Mouse (Mus musculus): ENCODE data around the gene Gm11011. TPM values are rescaled to one million over a fixed set of nuclear protein-coding genes. Genes with fewer than 3 reads are reported as not detected.

The Gm11011 gene
- polyA plus RNA-seq, 1 experiment from 2014 or later: not detected

DNA sequence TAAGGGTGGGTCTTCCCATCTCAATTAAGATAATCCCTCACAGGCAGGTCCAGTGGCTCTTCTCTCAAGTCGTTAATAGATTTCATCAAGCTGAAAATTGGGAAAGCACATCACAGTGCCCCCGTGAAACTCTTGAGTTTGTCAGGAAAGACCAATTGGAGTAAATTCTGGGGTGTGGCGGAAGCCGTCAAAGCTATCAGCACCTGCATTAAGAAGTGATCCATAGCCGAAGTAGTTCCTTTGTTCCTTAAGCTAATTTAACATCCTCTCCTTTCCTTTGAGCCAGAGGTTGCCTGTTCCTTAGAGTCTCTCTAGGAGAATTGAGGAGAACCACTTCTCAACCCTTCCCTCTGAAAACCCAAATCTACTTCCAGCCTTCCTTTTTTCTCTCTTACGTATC is 28.5 kb upstream of the Gm11011 start:
- Histone ChIP-seq H3K4me1 (replicated peaks; ENCODE audit: control insufficient read depth, insufficient read depth, low read length) (peaks cover 1% of the 10 kb centered on the region; the same call in 1 of the 2 replicates), H3K36me3 (replicated peaks; ENCODE audit: control insufficient read depth, insufficient read depth) (no peaks in the 10 kb centered on the region), H3K9me3 (ENCODE audit: control insufficient read depth, low read length) (no peaks in the 10 kb centered on the region), H3K27ac (no peak overlapping the region), H3K4me2 (replicated peaks) (no peak overlapping the region), H3K27me3 (ENCODE audit: control insufficient read depth, insufficient read depth, low read length) (no peaks in the 10 kb centered on the region), H3K9ac (no peak overlapping the region), H3K4me3 (replicated peaks; ENCODE audit: low read length) (no peak overlapping the region)
- DNase-seq (ENCODE audit: low spot score) (no peak), ATAC-seq (ENCODE audit: low FRiP score) (no peak)
- 84% methylated on average over 6 of the region's 6 CpGs for WGBS

DNA sequence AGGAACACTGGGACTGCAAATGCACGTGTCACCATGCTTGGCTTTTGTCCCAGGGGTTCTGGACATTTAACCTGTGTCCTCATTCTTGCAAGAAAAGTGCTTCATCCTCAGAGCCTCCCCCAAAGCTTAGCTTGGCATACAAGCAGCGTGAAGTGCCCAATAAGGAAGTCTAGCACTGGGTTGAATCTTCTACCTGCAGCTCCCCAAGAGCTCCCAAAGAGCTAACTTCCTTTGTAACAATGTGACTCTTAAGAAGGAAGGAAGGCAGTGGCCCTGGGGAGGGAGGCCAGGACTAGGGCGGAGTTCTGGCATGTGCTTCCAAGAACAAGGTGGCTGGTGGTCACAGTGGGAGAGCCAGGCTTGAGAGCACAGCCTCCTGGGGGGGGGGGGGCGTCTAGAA is 27.1 kb upstream of the Gm11011 start:
- H3K9me3 ChIP-seq (ENCODE audit: control insufficient read depth, low read length): no peaks in the 10 kb centered on the region
- no peak overlapping the region for H3K4me2 ChIP-seq (replicated peaks)
- WGBS: 53% methylated on average over 4 of the region's 4 CpGs
- H3K36me3 ChIP-seq (replicated peaks; ENCODE audit: control insufficient read depth, insufficient read depth): no peaks in the 10 kb centered on the region
- no peak overlapping the region for H3K4me3 ChIP-seq (replicated peaks; ENCODE audit: low read length)
- H3K27ac ChIP-seq: no peak overlapping the region
- H3K4me1 ChIP-seq (replicated peaks; ENCODE audit: control insufficient read depth, insufficient read depth, low read length): peaks cover 9% of the 10 kb centered on the region
- DNase-seq (ENCODE audit: low spot score) (no peak), ATAC-seq (ENCODE audit: low FRiP score) (no peak)
- no peaks in the 10 kb centered on the region for H3K27me3 ChIP-seq (ENCODE audit: control insufficient read depth, insufficient read depth, low read length)
- no peak overlapping the region for H3K9ac ChIP-seq

DNA sequence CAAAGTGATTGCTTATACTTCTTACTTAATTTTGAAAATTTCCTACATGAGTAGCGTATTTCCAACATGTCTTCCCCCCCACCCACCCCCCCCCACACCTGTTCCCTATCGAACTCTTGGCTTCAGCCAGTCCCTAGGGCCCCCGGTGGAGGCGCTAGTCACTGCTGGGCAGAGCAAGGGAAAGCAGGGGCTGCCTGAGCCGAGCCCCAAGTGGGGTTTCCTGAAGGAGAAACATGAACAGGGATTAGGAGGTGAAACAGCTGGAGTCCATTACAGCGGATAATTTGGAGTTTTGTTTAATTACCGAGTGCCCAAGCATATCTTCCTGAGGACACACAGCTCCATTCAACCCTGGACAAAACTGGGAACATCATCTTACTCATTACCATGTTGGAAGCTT is 24.0 kb upstream of the Gm11011 start:
- no peaks in the 10 kb centered on the region for H3K27me3 ChIP-seq (ENCODE audit: control insufficient read depth, insufficient read depth, low read length)
- no peak overlapping the region for H3K4me2 ChIP-seq (replicated peaks)
- no peak overlapping the region for H3K27ac ChIP-seq
- no peak for DNase-seq (ENCODE audit: low spot score)
- no peak overlapping the region for H3K4me3 ChIP-seq (replicated peaks; ENCODE audit: low read length)
- peaks cover 9% of the 10 kb centered on the region for H3K4me1 ChIP-seq (replicated peaks; ENCODE audit: control insufficient read depth, insufficient read depth, low read length)
- no peaks in the 10 kb centered on the region for H3K9me3 ChIP-seq (ENCODE audit: control insufficient read depth, low read length)
- no peak for ATAC-seq (ENCODE audit: low FRiP score)
- 39% methylated on average over 7 of the region's 7 CpGs for WGBS
- H3K9ac ChIP-seq: no peak overlapping the region
- H3K36me3 ChIP-seq (replicated peaks; ENCODE audit: control insufficient read depth, insufficient read depth): no peaks in the 10 kb centered on the region

DNA sequence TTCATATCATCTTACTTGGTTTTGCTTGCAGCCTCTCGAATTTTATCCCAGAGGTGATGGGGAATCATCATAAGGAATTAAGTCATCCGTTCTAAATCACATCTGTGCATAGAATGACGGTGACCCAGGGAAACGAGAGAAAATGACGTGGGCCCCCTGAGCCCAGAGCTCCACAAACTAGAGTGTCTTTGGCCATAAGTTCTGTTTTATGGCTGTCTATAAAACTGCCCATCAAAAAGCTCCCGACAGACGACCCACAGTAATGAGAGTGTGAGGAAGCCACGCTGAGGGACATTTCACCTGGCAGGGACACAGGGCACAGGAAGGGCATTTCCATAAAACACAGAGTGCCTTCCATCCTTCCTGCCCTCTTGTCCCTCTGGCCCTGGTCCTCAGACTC is 23.3 kb upstream of the Gm11011 start:
- no peaks in the 10 kb centered on the region for H3K9me3 ChIP-seq (ENCODE audit: control insufficient read depth, low read length)
- no peak overlapping the region for H3K4me3 ChIP-seq (replicated peaks; ENCODE audit: low read length)
- H3K36me3 ChIP-seq (replicated peaks; ENCODE audit: control insufficient read depth, insufficient read depth): no peaks in the 10 kb centered on the region
- ATAC-seq (ENCODE audit: low FRiP score) (no peak), DNase-seq (ENCODE audit: low spot score) (no peak)
- H3K9ac ChIP-seq: no peak overlapping the region
- no peak overlapping the region for H3K27ac ChIP-seq
- WGBS: 72% methylated on average over 8 of the region's 8 CpGs
- no peak overlapping the region for H3K4me2 ChIP-seq (replicated peaks)
- H3K4me1 ChIP-seq (replicated peaks; ENCODE audit: control insufficient read depth, insufficient read depth, low read length): peaks cover 9% of the 10 kb centered on the region
- H3K27me3 ChIP-seq (ENCODE audit: control insufficient read depth, insufficient read depth, low read length): no peaks in the 10 kb centered on the region

DNA sequence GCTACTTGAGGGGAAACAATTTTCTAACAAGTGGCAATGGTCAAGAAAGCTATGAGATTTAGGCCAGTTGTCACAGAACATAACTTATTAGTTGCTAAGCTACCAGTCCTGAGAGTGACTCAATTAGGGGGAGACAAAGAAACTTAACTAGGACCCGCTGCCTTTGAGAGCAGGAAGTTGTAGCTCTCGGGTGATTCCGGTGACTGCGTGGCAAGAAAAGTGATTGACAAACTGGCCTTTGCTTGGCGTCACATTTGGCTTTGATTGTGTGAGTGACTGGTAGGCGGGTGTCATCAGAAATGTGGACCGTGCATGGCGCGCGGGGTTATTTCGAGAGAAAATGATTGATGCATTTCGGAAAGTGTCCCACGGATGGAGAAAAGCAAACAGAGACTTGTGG is 22.4 kb upstream of the Gm11011 start:
- no peak overlapping the region for H3K27ac ChIP-seq
- DNase-seq (ENCODE audit: low spot score): no peak
- H3K36me3 ChIP-seq (replicated peaks; ENCODE audit: control insufficient read depth, insufficient read depth): no peaks in the 10 kb centered on the region
- 53% methylated on average over 13 of the region's 13 CpGs for WGBS
- H3K27me3 ChIP-seq (ENCODE audit: control insufficient read depth, insufficient read depth, low read length): no peaks in the 10 kb centered on the region
- ATAC-seq (ENCODE audit: low FRiP score): no peak
- H3K4me3 ChIP-seq (replicated peaks; ENCODE audit: low read length): no peak overlapping the region
- H3K4me2 ChIP-seq (replicated peaks): no peak overlapping the region
- H3K9ac ChIP-seq: no peak overlapping the region
- no peaks in the 10 kb centered on the region for H3K9me3 ChIP-seq (ENCODE audit: control insufficient read depth, low read length)
- peaks cover 9% of the 10 kb centered on the region for H3K4me1 ChIP-seq (replicated peaks; ENCODE audit: control insufficient read depth, insufficient read depth, low read length)

DNA sequence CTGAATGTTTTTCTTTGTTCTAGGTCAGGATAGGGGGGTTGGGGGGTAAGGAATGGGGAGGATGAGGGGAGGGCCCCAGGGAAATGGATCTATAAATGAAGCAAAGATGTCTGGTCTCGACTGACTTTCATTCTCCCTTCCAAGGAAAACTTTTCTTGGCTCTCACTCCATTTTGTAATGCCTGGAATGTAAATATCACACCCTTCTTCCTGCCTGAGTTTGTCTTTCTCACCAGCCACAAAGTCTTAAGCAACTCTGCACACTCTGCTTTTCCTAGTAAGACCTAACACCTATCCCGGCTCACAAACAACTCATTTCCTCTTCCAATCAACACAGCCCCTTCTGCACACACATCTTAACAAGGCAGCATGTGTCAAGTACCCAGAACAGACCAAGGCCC is 20.2 kb upstream of the Gm11011 start:
- WGBS: 68% methylated on average over 2 of the region's 2 CpGs
- Histone ChIP-seq H3K4me2 (replicated peaks) (no peak overlapping the region), H3K36me3 (replicated peaks; ENCODE audit: control insufficient read depth, insufficient read depth) (no peaks in the 10 kb centered on the region), H3K9ac (no peak overlapping the region), H3K4me1 (replicated peaks; ENCODE audit: control insufficient read depth, insufficient read depth, low read length) (peaks cover 9% of the 10 kb centered on the region), H3K4me3 (replicated peaks; ENCODE audit: low read length) (no peak overlapping the region), H3K27ac (no peak overlapping the region), H3K9me3 (ENCODE audit: control insufficient read depth, low read length) (no peaks in the 10 kb centered on the region), H3K27me3 (ENCODE audit: control insufficient read depth, insufficient read depth, low read length) (no peaks in the 10 kb centered on the region)
- ATAC-seq (ENCODE audit: low FRiP score) (no peak), DNase-seq (ENCODE audit: low spot score) (no peak)

DNA sequence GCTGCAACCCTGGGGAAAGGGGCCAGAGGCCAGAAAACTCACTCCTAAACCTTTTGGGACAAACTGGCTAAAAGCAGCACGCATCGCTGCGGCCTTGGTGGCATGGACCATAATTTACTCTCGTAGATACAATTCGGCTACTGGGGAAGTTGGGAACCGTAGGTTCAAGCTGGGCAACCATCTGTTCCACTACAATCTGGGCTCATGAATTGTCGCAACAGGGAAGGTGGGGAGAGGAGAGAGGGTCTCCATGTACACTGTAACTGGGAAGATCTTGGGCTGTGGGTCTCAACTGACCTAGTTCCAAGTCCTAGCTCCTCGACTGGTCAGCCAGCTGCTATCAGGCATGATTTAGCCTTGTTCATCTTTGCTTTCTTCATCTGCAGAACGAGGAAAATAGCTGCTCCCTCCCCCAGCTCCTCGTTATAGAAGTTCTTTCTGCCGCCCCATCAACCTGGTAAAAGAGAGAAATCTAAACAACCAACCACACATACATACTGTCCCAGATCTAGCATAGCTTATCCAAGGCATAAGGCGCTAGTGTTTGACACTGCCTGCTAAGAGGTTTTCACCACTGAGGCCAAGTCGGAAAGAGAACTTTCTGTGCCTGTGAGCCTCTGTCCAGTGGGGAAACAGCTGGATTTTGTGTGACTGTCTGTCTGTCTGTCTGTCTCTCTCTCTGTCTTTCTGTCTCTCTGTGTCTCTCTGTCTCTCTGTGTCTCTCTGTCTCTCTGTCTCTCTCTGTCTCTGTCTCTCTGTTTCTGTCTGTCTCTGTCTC is 19.5 kb upstream of the Gm11011 start:
- 81% methylated on average over 13 of the region's 13 CpGs for WGBS
- ATAC-seq (ENCODE audit: low FRiP score): no peak
- no peak overlapping the region for H3K4me3 ChIP-seq (replicated peaks; ENCODE audit: low read length)
- peaks cover 9% of the 10 kb centered on the region for H3K4me1 ChIP-seq (replicated peaks; ENCODE audit: control insufficient read depth, insufficient read depth, low read length)
- H3K4me2 ChIP-seq (replicated peaks): no peak overlapping the region
- no peak overlapping the region for H3K9ac ChIP-seq
- no peaks in the 10 kb centered on the region for H3K9me3 ChIP-seq (ENCODE audit: control insufficient read depth, low read length)
- no peaks in the 10 kb centered on the region for H3K27me3 ChIP-seq (ENCODE audit: control insufficient read depth, insufficient read depth, low read length)
- H3K27ac ChIP-seq: no peak overlapping the region
- no peak for DNase-seq (ENCODE audit: low spot score)
- no peaks in the 10 kb centered on the region for H3K36me3 ChIP-seq (replicated peaks; ENCODE audit: control insufficient read depth, insufficient read depth)

DNA sequence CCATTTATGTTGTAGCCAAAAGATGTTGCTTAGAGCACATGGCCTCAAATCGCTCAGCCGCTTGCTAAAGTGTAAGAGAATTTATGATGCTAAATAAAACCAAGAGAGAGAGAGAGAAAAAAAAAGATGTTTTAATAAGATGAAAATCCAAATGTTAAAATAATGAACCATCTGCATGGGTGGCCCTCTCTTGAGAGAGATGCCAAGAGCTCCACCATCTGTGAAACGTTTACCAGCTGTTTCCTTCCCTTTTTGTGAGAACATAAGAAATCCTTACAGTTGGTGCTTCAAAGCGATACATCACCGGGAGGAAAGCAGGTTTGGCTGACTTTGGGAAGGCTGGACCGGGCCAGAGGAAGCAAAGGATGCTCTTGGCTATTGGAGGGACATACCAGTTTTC is 12.6 kb upstream of the Gm11011 start:
- Histone ChIP-seq H3K4me1 (replicated peaks; ENCODE audit: control insufficient read depth, insufficient read depth, low read length) (peaks cover 8% of the 10 kb centered on the region; the same call in 1 of the 2 replicates), H3K4me2 (replicated peaks) (no peak overlapping the region), H3K27ac (no peak overlapping the region), H3K9me3 (ENCODE audit: control insufficient read depth, low read length) (no peaks in the 10 kb centered on the region), H3K27me3 (ENCODE audit: control insufficient read depth, insufficient read depth, low read length) (no peaks in the 10 kb centered on the region), H3K4me3 (replicated peaks; ENCODE audit: low read length) (no peak overlapping the region), H3K36me3 (replicated peaks; ENCODE audit: control insufficient read depth, insufficient read depth) (no peaks in the 10 kb centered on the region), H3K9ac (no peak overlapping the region)
- 63% methylated on average over 6 of the region's 6 CpGs for WGBS
- no peak for DNase-seq (ENCODE audit: low spot score)
- ATAC-seq (ENCODE audit: low FRiP score): no peak

DNA sequence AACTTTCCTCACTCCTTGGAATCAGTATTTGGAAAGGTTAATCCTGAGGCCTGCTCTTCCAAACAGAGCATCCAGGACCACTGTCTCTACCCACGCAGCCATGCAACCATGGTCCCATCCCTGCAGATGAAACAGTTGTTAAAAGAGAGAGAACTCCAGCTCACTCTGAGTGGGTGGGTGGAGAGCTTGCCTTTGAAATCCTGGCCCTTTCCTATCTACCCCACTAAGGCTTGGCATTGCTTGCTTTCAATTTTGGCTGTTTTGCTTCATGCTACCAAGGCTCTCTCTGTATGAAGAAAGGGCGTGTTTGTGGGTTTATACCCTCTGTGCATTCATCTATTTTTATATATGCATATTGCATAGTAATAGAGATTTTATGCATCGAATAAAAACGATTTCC is 12.0 kb upstream of the Gm11011 start:
- Histone ChIP-seq H3K4me3 (replicated peaks; ENCODE audit: low read length) (no peak overlapping the region), H3K27me3 (ENCODE audit: control insufficient read depth, insufficient read depth, low read length) (no peaks in the 10 kb centered on the region), H3K9me3 (ENCODE audit: control insufficient read depth, low read length) (no peaks in the 10 kb centered on the region), H3K4me1 (replicated peaks; ENCODE audit: control insufficient read depth, insufficient read depth, low read length) (peaks cover 8% of the 10 kb centered on the region; the same call in 1 of the 2 replicates), H3K9ac (no peak overlapping the region), H3K4me2 (replicated peaks) (no peak overlapping the region), H3K36me3 (replicated peaks; ENCODE audit: control insufficient read depth, insufficient read depth) (no peaks in the 10 kb centered on the region), H3K27ac (no peak overlapping the region)
- ATAC-seq (ENCODE audit: low FRiP score) (no peak), DNase-seq (ENCODE audit: low spot score) (no peak)
- WGBS: 88% methylated on average over 4 of the region's 4 CpGs

DNA sequence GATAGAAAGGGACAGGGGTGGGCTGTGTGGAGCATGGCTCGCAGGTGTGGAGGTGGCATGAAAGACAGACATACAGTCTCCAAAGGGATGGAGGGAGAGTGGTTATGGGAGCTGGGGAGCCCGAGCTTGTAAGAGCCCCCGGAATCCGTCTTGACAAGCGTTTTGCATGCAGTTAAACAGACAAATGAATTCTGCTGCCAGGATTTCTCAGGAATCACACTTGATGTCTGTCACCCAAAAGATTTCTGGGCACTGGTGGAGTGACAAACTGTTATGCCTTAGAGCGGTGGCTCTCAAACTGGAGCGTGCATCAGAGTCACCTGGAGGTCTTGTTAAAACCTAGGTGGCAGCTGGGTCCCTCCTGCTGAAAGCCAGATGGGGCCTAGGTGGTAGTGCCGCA is 10.4 kb upstream of the Gm11011 start:
- Histone ChIP-seq H3K4me3 (replicated peaks; ENCODE audit: low read length) (no peak overlapping the region), H3K9ac (no peak overlapping the region), H3K4me2 (replicated peaks) (no peak overlapping the region), H3K36me3 (replicated peaks; ENCODE audit: control insufficient read depth, insufficient read depth) (no peaks in the 10 kb centered on the region), H3K27me3 (ENCODE audit: control insufficient read depth, insufficient read depth, low read length) (no peaks in the 10 kb centered on the region), H3K27ac (no peak overlapping the region), H3K9me3 (ENCODE audit: control insufficient read depth, low read length) (no peaks in the 10 kb centered on the region), H3K4me1 (replicated peaks; ENCODE audit: control insufficient read depth, insufficient read depth, low read length) (peaks cover 15% of the 10 kb centered on the region; the same call in 1 of the 2 replicates)
- ATAC-seq (ENCODE audit: low FRiP score) (no peak), DNase-seq (ENCODE audit: low spot score) (no peak)
- 76% methylated on average over 8 of the region's 8 CpGs for WGBS
